Mouse (Mus musculus) lung, postnatal 36 days (tissue): ENCODE results near the gene Zfp644.

Source experiments
- DNase-seq: peaks from one replicate; pipeline ENCODE4 v3.0.0; 2022; ENCODE audit warnings: mixed read lengths

Zfp644 gene

DNA sequence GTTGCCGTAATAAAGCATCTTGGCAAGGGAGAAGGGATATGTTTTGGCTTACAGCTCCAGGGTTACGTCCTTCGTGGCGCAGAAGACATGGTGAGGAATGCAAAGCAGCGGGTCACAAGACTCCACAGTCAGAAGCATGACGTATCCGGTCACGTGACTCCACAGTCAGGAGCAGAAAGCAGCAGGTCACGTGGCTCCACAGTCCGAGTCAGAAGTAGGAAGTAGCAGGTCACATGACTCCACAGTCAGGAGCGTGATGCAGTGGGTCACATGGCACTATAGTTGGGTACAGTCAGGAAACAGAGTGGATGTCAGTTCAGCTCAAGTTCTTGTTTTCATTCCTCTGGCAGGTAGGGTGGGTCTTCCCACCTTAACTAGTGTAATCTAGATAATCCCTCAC, 107.4 kb downstream of the Zfp644 start:
- DNase-seq = no peak

DNA sequence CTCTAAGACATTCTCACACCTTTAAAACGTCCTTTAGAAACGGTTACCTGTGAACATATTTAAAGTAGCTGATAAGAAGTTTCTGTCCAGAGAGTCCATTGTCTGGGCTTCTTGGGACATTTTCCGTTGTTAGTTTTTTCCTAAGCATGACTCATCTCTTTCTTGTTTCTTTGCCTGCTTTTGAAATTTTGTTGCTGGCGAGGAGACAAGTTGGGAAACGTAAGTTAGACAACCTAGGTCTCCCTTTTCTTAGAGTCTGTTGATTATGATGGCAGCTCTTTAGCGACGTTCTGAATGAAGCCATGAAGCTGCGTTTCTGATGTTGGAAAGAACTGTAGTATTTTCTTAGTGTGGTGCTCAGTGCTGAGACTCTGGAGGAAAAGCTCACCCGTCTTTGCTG, 108.1 kb downstream of the Zfp644 start:
- DNase-seq = no peak

DNA sequence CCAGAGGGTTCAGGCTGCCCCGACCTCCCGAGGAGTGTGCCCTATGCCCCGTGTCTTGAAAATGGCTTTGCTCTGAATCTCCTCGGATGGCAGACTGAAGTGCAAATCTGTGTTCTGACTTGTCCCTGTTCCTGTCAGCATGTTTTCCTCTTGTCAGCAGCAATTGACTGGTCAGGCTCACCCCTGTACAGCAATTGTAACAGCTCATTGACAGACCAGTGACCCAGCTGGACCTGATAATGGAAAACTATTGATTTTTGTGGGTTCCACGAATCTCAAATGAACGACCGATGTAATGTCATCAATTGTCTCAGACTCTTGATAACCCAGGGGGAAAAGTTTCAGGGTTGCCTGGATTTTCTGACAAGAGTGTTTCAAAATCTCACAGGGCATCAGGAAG, 116.1 kb downstream of the Zfp644 start:
- DNase-seq = no peak

DNA sequence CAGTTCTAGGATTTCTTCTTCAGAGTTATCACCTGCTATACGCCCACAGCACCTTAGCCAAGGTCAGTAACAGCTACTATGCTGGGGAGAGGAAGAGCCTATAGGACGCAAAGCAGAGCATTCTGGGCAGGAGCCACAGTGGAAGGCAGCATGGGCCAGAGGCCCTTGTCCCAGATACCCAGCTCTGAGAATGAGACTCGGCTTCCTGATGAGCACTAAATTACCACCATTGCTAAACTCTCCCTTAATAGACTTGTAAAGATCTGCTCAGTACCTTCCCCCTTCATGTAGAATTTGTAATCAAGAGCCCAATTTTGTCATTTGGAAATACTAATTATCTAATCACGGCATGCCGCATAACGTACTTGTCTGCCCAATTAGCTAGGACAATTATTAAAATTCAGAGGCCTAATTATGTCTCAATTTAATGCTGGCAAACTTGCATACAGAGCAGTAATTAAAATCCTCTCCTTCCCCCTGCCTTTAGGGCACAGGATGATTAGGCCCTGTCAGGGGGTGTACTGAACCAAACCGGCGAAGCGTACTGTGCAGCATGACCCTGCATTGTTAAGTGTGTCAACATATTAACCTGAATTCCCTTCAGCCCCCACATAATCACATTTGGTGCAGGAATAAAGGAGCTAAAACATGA, 119.7 kb downstream of the Zfp644 start:
- no peak for DNase-seq

DNA sequence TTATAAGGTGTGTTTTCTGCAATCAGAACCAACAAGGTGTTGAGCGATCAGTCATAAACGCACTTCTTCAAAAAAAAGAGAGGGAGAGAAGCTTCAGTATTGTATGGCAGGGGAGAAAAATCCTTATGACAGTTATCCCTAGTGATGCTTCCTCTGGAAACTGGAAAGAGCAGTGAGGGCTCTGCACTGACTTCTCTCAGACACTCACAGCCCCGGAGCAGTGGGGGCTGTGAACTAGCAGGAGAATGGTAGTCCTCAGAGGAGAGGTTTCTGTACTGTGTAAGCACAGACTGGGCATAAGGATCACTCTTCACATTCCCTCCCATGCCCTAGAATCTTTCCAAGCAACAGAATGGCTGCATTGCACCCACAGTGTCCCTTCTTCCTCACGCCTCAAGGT, 122.0 kb downstream of the Zfp644 start:
- no peak for DNase-seq

DNA sequence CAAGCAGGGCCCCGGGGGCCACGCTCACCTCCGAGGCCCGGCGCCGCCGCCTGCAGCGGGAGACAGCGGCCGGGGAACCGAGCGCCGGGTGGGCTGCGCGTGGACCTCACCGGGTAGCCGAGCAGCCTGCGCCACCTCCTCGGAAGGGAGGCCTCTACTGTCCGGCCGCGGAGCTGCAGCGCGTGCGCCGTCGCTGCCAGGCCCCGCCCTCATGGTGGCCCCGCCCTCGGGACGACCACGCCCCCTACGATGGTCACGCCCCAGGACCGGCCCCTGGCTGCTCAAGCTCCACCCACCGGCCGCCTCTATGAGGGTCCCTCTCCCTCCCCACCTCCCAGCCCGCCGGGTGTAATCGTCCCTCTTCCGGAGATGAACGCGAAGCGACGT, 122.5 kb downstream of the Zfp644 start:
- peak; percentile 74 for DNase-seq

DNA sequence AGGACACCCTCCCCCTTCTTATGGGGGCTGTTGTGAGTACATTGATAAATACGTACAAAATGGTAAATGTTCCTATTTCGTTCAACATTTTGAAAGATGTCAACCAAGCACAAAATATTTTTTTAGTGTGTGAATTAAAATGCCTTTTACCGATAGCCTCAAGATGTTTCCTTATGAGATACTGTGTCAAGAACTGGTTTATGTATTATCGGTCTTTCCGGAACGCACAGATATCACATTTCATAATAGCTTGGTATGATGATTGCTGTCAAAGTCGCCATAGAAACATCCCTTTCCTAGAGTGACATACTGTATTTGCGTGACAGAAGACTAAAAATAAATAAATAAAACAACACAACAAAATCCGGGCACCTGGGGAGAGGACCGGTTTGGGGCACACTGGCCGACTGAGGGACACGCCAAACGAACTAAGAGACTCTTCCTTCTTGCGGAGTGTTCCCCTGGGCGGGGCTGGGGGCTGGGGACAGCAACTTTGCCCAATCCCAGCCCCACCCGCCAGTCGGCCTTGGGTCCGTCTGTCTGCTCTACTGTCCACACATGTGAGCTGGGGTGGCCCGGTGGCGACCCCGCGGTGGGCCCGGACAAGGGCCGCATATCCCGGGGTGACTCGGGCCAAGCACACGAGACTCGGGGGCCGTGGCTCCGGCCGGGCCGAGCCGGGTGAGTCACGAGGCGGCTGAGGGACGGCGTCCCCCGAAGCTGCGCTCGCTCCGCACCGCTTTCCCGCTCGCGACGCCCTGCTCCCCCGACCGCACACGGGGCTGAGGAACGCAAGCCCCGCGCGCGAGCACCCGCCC, 123.1 kb downstream of the Zfp644 start:
- no peak for DNase-seq
